Mouse (Mus musculus) thymus, postnatal 25 days (tissue): ENCODE measurements at regions not wholly inside any gene's neighbourhood (a gene's known extent, or its start where the extent isn't known, plus 50 kb on each side); places are given as distances from the start of the nearest gene placed in this dataset.

Source experiments
- DNase-seq: peaks from one replicate; pipeline ENCODE4 v3.0.0; 2022

DNA sequence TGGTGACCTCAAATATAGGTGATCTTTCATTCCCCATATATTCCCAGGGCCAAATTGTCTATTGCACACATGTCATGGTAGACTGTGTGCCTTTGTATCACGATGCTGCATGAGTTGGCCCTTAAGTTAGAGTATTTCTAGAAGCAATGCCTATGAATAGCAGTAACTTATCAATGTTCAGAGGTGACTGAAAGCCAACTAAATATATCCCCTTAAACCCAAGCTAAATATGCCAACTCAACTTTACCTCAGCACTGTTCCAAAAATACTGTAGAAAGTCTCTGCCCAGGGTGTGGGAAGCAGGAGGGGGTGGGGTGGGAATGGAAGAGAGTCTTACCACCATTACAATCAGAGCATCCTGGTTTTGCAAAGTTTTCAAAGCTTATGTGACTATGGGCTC, 144.6 kb upstream of the Serp2 start:
- no peak for DNase-seq

GRCm38 (mm10) chr14:76700796-76701195, 144.1 kb upstream of the Serp2 start:
- peak; percentile 67 for DNase-seq

DNA sequence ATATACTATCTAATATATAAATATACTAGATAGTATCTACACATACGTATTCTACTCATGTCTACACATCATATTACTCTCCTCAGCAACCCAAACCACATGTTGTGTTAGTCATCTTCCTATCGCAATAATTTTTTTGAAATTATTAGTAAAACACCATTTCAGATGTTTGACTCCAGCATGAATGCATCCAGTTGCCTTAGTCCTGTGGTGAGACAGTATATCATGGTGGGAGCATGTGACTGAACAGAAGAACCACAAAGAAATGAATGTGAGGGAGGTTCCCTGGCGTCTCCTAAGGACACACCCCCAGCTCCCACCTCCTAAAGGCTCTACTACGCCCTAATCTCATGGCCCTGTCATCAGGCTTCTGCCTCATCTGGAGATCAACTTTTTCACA, 143.5 kb upstream of the Serp2 start:
- DNase-seq = no peak

DNA sequence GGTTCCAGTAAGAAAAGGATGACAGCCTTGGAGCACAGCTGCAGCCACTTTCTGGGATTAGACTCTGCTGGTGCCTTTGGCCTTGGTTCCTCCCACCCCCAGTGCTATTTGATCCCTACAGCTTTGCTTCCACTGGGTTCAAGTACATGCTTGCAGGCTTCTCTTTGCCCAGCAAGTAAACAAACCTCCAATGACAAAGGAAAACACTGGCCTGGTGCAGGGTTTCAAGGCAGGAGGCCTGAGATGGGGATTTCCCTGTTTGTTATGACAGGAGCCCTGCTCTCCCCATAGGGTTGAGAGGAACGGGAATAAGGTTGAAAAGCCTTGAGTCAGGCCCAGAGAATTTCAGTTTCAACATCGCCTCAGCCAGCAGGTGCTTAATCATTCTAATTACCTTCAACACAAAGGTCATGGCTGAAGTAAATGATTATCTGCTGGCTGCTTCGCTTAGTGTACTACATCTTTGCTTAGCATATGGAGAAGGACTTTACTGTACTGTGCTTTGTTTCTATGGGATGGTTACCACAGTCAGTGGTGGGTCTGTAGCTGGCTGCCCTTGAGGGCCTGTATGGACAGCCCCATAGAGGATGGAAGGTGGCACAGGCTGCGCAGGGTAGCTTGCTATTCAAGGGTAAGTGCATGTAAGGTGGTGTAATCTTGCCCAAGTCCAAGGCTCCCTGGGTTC, 142.2 kb upstream of the Serp2 start:
- DNase-seq = no peak

DNA sequence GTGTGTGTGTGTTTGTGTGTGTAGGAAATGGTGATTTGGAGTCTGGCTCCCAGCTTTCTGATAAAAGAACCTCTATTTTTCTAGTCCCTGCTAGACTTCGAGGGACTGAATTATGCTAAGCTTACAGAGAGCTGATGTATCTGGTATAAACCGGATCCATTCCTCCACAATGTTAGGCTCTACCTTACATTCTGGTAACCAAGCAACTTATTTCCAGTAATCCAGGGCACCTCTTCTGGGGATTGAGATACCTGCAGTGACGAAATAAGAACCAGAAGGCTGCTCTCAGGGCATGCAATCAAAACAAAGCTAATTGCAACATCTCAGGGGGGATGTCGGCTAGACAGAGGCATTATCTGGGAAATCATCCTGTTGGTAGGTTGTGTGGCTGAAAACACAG, 140.0 kb upstream of the Serp2 start:
- DNase-seq = no peak

DNA sequence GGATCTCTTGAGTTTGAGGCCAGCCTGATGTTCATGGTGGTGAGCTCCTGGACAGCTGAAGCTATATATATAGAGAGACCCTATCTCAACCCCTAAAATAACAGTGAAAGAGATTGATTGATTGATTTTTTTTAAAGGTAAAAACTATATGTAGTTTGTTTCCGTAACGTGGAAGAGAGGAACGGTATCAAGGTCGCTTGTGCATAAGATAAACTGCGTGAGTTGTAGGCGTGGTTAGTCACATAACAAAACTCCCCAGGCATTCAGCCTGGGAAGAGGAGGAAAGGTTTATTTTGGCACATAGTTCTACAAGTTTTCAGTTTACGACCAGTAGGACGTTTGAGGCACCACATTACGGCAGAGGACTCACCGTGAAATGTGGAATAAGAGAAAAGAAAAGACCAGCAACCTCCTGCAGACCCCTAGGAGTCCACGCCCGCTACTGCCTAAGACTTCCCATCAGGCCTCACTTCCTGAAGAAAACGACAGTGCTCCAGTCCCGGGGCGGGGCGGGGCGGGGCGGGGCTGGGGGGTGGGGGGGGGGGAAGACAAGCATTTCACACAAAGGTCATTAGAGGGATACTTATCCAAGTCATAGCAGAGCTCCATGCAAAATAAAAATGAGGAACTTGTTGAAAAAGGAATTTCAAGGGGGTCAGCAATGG, 139.1 kb upstream of the Serp2 start:
- no peak for DNase-seq

DNA sequence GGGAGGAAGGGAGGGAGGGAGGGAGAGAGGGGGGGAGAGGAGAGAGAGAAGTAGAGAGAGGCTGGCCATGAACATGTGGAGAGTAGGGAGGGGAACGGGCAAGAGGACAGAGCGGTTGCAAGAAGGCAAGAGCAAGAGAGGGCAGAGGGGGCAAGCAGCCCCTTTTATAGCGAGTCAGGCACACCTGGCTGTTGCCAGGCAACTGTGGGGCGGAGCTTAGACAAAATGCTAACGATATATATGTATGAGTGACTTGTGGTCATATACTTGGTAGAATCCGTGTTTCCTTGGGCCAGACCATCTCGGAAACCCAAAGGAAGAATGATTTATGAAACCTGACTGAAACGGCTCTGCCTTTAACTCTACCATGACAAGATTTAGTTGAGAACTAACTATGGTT, 138.2 kb upstream of the Serp2 start:
- DNase-seq = peak; percentile 39

DNA sequence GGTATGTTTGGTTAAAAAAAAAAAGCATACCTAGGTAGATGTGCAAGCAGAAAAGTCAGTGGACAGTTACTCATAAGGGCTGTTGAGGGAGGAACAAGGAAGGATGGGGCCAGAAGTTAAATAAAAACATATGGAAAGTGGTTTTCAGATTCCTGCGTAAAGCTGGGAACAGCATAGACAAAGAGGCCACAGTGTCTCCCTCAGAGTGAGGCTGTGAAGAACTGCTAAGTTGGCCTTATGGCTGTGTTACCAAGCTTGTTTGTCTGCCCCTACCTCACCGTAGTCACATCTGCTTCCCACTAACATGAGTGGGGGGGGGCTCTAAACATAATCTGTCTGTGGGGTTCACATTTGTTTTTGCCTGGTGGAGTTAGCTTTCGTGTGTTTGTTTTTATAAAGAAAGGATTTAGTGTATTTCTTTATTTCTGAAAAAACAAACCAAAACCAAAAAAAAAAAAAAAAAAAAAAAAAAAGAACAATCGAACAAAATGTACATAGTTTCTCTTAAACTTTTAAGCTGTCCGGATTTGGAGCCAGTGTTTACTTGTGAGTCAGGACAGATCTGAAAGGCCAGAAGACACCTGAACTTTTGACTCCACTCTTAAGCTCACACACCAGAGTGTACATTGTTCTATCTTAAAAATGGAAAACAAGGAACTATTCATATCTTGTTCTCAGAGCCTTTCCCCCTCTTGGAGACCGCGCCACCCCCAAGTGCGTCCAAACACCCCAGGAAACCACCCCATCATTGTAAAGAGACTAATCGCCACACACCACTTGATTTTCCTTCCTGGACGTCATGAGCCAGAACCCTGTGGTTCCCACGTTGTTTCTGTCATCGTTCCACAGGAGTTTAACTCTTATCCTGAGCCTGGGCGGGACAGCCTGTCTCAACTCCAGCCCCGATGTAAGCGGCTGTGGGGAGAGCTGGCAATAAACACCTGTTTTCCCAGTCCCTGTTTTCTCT, 136.9 kb upstream of the Serp2 start:
- DNase-seq = peak; percentile 20

DNA sequence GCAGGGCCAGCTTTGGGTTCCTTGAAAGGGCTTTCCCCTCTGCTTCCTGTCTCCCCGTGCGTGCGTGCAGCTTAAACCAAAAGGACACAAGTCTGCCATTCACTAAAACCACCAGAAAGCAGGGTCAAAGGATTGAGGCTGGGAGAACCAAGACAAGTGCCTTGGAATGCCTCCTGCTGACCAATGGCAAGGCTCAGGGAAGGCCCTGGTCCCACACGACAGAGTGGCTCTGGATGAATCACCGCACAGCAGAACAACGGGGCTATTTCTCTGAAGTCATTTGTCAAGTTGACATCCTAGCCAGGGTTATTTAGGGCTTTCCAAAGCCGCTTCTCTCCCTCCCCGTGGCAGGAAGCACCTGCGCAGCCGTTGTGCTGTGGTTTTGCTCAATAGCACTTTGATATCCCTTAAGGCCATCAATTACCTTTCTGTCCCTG, 131.3 kb upstream of the Serp2 start:
- peak; percentile 68 for DNase-seq

- peak; percentile 36 for DNase-seq
Measured at GRCm38 (mm10) chr14:76686762-76687453, 130.2 kb upstream of the Serp2 start.

- peak; percentile 9 for DNase-seq
Measured at GRCm38 (mm10) chr14:76685830-76686761, 129.4 kb upstream of the Serp2 start.

- no peak for DNase-seq
Measured at GRCm38 (mm10) chr14:76684327-76684726, 127.6 kb upstream of the Serp2 start.

DNA sequence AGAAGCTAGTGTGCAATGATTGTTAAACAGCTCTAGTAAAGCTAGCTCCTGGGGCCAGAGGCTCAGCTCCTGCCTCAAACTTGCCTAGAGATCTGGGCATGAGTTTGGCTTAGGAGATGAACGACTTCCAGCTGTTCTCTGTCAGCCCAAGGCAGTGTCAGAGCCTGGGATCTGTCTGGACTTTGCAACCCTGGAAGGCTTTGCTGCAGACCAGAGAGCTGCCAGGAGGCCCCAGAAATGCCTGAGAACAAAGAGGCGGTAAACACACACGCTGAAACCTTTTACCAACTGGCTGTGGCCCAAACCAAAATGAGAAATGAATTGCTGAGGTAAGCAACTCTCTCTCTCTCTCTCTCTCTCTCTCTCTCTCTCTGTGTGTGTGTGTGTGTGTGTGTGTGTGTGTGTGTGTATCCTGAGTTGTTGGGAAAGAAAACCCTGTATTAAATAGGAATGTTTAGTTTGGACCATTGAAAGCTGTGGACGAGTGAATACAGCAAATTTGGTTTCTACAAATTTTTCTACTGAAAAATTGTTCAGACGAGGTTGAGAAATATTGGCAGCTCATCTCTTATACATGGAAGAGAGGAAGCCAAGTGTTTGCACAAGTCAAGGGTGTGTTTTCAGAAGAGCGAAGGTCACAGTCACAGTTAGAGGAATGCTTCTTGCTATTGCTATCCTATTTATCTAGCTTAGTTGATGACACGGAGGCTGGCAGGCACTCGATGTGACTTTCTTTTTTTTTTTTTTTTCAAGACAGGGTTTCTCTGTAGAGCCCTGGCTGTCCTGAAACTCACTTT, 125.1 kb upstream of the Serp2 start:
- no peak for DNase-seq

GRCm38 (mm10) chr14:76678512-76679134, 121.9 kb upstream of the Serp2 start:
- peak; percentile 17 for DNase-seq

DNA sequence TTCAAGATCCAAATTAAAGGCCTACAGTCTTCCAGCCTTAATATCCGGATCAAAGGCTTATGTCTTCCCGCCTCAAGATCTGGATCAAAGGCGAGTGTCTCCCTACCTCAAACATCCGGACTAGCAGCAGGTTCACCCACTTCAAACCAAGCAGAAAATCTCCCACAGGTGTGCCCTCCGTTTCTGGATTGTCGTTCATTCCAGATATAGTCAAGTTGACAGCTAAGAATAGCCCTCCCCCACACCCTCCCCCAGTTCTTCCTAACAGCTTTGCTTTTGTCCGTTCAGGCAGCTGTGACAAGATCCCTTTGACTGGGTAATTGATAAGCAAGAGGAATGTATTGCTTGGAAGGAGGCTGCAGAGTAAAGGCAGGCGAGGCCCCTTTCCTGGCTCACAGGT, 118.3 kb upstream of the Serp2 start:
- DNase-seq = peak; percentile 25

DNA sequence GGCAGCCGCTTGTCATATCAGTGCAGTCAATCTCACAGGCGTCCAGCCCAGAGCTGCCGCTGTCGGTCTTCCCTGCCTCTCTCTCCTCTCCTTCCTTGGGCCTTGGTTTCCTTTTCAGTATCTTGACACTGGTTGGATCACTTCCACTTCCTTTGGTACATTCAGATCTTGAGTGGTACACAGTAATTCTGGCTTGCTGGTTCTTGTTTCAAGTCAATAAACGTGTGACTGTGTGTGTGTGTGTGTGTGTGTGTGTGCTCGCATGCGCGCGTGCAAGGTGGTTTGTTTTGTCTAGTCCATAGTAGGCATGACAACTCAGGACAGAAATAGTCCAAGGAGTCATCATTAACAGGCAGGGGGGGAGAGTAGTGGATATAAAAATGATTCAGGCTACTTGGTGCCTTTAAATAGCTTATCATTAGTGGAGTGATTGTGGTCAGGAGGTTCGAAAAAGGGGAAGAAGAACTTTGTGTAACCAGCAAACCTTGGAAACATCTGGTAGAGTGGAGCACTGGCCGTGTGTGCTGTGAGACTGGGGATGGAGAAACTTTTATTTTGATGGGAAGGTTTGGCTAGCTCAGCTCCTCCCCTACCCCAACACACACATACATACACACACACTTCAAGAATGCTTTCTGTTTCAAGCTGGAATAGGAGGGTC, 117.1 kb upstream of the Serp2 start:
- DNase-seq = no peak

- DNase-seq = no peak
Measured at GRCm38 (mm10) chr14:76672899-76673298, 116.2 kb upstream of the Serp2 start.

DNA sequence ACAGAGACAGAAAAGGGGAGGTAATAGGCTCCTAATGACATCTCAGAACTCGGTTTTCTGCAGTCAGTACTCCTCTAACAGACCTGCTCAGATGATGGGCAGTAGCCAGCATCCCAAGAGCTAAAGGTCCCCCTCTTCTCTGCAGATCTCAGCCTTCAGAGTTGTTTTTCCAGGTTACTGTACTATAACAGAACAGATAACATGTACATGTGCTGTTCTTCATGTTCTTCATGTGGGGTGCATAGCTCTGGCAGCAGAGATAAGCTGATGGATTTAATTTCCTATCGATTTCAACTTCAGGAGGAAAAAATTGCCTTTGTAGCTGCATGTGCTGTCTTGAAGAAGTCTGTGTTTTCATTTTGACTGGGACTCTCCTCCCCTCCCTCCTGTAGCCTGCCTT, 115.8 kb upstream of the Serp2 start:
- no peak for DNase-seq

- no peak for DNase-seq
Measured at GRCm38 (mm10) chr14:76671023-76671422, 114.3 kb upstream of the Serp2 start.
